Mouse (Mus musculus) spleen, adult 2 months (tissue): ENCODE results near the gene Wfdc21. TPM values are rescaled to one million over a fixed set of nuclear protein-coding genes. Genes with fewer than 3 reads are reported as not detected.

Source experiments
- DNase-seq, 2 experiments: peaks; one replicate each; pipeline versions ENCODE4 v3.0.0 to v3.0.0-alpha.2; 2012 to 2021; ENCODE audit warnings: low spot score in 2 of 2, low read depth in 1 of 2
- H3K27ac ChIP-seq: fragments of 200-500 bp; 2 replicates; pipeline ENCODE4 v1.5.1; 2012; ENCODE audit warnings: low read length, inconsistent platforms; ENCODE audit not compliant: insufficient read depth
- H3K27me3 ChIP-seq: fragments of 200-500 bp; 2 replicates; pipeline ENCODE4 v1.6.1; 2012; ENCODE audit warnings: mild to moderate bottlenecking, moderate library complexity, low read length, inconsistent platforms; ENCODE audit not compliant: control insufficient read depth, insufficient read depth
- H3K36me3 ChIP-seq: fragments of 200-500 bp; 2 replicates; pipeline ENCODE4 v1.6.1; 2012; ENCODE audit warnings: mild to moderate bottlenecking, low read length, inconsistent platforms; ENCODE audit not compliant: control insufficient read depth, insufficient read depth
- H3K4me1 ChIP-seq: fragments of 200-500 bp; 2 replicates; pipeline ENCODE4 v1.6.1; 2011; ENCODE audit warnings: inconsistent platforms; ENCODE audit not compliant: control insufficient read depth, insufficient read depth, insufficient read length
- H3K4me3 ChIP-seq: fragments of 200-500 bp; 2 replicates; pipeline ENCODE4 v1.5.1; 2011; ENCODE audit warnings: mild to moderate bottlenecking, inconsistent platforms; ENCODE audit not compliant: insufficient read depth, insufficient read length; ENCODE audit errors: extremely low read depth
- CTCF ChIP-seq: fragments of 200-500 bp; IDR thresholded peaks from 2 replicates; pipeline ENCODE4 v1.5.1; 2011; ENCODE audit warnings: mild to moderate bottlenecking, inconsistent platforms; ENCODE audit not compliant: insufficient read depth, insufficient read length, insufficient replicate concordance; ENCODE audit errors: extremely low read depth
- POLR2A ChIP-seq: fragments of 200-500 bp; IDR thresholded peaks from 2 replicates; pipeline ENCODE4 v1.6.1; 2011; ENCODE audit warnings: low read depth, low read length, inconsistent platforms
- WGBS: fragments of 180-500 bp; shearing (Covaris S2); methylation state at CpG from one replicate; pipeline ENCODE4 v1.1.7; 2018; 5-methylcytosine and 5-hydroxymethylcytosine counted together
- polyA plus RNA-seq: library from polyadenylated mRNA; depleted of rRNA; stranded (reverse); fragments of >200 nt; gene quantifications from 2 replicates; pipeline ENCODE4 v1.2.3, GENCODE M21; 2012

The Wfdc21 gene
- polyA plus RNA-seq, 1 experiment: 17.1 TPM

GRCm38 (mm10) chr11:83787401-83788021, 40.8 kb downstream of the Wfdc21 start:
- Histone ChIP-seq H3K4me3 (no peak overlapping the region), H3K4me1 (no peaks in the 10 kb centered on the region; the same call in 1 of the 2 replicates), H3K27ac (no peak overlapping the region), H3K27me3 (no peaks in the 10 kb centered on the region), H3K36me3 (0 out of 2 replicates have a peak, but pooled peaks cover 1% of the 10 kb centered on the region)
- no peak for DNase-seq
- WGBS: 80% methylated on average over 15 of the region's 15 CpGs
- TF ChIP-seq CTCF: no peak
- TF ChIP-seq POLR2A: no peak

DNA sequence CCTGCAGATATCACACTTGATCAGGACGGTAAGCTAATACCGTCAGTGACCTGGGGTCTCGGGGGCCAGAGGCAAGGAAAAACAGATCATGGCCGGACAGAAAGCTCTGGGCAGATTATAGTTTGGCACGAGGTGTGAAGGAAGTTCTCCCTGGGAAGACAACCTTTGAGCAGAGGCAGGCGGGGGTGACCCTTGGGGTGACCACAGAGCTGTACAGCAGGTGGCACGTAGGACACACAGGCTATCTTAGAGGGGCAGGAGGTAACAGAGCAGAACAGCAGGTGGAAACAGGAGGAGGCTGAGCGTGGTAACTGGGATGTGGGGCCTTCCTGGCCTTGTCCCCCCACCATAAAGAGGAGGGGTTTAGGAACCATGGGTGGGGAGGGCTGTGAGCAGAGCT, 41.6 kb downstream of the Wfdc21 start:
- H3K4me3 ChIP-seq: no peak overlapping the region

DNA sequence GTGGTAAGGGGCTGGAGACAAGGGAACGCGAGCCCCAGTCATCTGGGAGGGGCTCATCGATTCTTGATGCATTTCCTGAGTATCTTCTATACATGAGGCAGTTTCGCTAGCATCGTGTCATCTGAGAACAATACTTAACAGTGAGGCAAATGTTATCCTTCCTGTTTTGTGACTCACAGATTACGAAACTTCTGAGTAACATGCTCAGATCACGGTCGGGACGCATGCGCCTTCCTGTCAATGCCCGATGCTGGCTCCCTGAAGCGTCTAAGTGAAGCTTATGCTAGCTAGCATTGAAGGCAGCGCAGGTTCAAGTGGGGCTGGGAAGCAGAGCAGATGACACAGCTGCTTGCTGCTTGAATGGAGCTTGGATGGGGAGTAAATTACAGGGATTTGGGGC, 42.5 kb downstream of the Wfdc21 start:
- no peaks in the 10 kb centered on the region for H3K27me3 ChIP-seq
- TF ChIP-seq CTCF (no peak), POLR2A (no peak)
- no peak overlapping the region for H3K4me3 ChIP-seq
- WGBS: 20% methylated on average over 13 of the region's 13 CpGs
- H3K36me3 ChIP-seq: no peaks in the 10 kb centered on the region
- peak; percentile 28 to 64 for DNase-seq
- no peak overlapping the region for H3K27ac ChIP-seq
- H3K4me1 ChIP-seq: no peaks in the 10 kb centered on the region; the same call in 1 of the 2 replicates

More for the DNA sequence above, 41.6 kb downstream of the Wfdc21 start:
- H3K27ac ChIP-seq: no peak overlapping the region
- TF ChIP-seq POLR2A: no peak
- no peak for TF ChIP-seq CTCF
- 80% methylated on average over 8 of the region's 8 CpGs for WGBS
- H3K27me3 ChIP-seq: no peaks in the 10 kb centered on the region
- no peak for DNase-seq
- no peaks in the 10 kb centered on the region; the same call in 1 of the 2 replicates for H3K4me1 ChIP-seq
- H3K36me3 ChIP-seq: 0 out of 2 replicates have a peak, but pooled peaks cover 1% of the 10 kb centered on the region

DNA sequence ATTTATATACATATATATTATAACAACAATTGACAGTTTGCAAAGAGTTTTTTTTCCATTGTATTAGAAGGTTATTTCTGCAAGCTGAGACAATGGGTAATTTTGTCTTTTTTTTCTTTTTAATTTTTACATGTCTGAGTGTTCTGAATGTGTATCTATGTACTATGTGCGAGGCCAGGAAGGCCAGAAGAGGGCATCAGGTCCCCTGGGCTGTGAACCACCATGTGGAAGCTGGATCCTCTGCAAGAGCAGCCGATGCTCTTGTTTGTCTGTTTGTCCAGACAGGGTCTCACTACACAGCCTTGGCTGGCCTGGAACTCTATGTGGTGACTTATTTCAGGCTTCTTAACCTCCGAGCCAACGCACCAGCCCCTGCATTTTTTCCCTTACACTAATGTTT, 44.4 kb downstream of the Wfdc21 start:
- 77% methylated on average over 4 of the region's 4 CpGs for WGBS
- TF ChIP-seq POLR2A: no peak
- TF ChIP-seq CTCF: no peak
- Histone ChIP-seq H3K27ac (no peak overlapping the region), H3K4me3 (no peak overlapping the region), H3K27me3 (0 out of 2 replicates have a peak, but pooled peaks cover 2% of the 10 kb centered on the region), H3K36me3 (no peaks in the 10 kb centered on the region), H3K4me1 (no peaks in the 10 kb centered on the region; the same call in 1 of the 2 replicates)
- DNase-seq: no peak

DNA sequence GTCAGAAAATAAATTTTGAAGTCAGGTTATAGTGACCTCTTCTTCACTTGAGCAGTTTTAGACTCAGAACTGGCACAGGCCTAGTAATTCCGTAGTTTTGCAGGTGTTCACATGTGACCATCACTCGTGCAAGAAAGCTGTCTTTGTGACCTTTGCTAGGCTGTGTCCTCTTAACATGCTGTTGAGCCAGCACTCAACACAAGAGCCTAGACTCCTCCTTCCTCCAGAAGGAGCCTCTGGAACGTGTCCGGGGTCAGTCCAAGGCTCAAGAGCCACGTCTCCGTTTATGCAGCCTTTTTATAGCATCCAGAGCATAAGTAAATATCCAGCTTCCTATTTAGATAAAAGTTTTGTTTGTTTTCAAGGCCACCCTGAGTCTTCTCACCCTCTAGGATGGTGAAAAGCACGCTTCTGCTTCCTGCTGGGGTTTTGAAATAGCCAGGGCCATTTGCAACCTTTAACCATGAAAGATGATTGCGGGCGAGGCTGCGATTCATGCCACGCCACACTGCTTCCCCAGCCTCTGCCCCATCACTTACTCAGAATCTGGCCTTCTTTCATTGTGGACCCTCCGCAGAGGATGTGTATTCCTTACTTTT, 45.7 kb downstream of the Wfdc21 start:
- no peak for TF ChIP-seq POLR2A
- no peak for TF ChIP-seq CTCF
- Histone ChIP-seq H3K27me3 (0 out of 2 replicates have a peak, but pooled peaks cover 2% of the 10 kb centered on the region), H3K4me1 (no peaks in the 10 kb centered on the region; the same call in 1 of the 2 replicates), H3K27ac (no peak overlapping the region), H3K36me3 (no peaks in the 10 kb centered on the region), H3K4me3 (no peak overlapping the region)
- DNase-seq: no peak
- 80% methylated on average over 12 of the region's 12 CpGs for WGBS

DNA sequence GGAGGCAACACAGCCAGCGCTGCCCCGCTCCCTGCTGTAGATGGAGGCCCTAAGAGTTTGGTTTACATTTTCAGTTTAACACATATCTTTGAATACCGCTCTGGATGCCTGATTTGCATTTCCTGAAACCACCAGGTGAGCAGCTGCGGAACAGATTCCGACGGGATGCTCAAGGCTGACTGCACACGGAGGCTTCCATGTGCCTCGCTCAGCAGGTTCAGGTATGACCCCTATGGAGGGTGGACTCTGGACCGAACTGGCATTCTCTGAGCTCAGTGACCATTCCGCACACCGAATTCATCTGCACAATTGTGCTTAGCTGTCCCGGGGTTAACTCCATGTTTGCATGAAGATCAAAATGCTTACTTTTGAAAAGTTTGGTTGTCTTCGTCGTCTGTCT, 46.5 kb downstream of the Wfdc21 start:
- no peak overlapping the region for H3K27ac ChIP-seq
- DNase-seq: no peak
- WGBS: 86% methylated on average over 14 of the region's 14 CpGs

GRCm38 (mm10) chr11:83796112-83796511, 49.4 kb downstream of the Wfdc21 start:
- Histone ChIP-seq H3K4me1 (no peaks in the 10 kb centered on the region), H3K27ac (no peak overlapping the region), H3K4me3 (no peak overlapping the region), H3K36me3 (no peaks in the 10 kb centered on the region), H3K27me3 (0 out of 2 replicates have a peak, but pooled peaks cover 2% of the 10 kb centered on the region)
- TF ChIP-seq CTCF: no peak
- TF ChIP-seq POLR2A: no peak
- no peak for DNase-seq
- 90% methylated on average over 6 of the region's 6 CpGs for WGBS

More for the DNA sequence above, 46.5 kb downstream of the Wfdc21 start:
- no peak overlapping the region for H3K4me3 ChIP-seq
- 0 out of 2 replicates have a peak, but pooled peaks cover 2% of the 10 kb centered on the region for H3K27me3 ChIP-seq
- no peaks in the 10 kb centered on the region; the same call in 1 of the 2 replicates for H3K4me1 ChIP-seq
- TF ChIP-seq POLR2A (no peak), CTCF (no peak)
- H3K36me3 ChIP-seq: no peaks in the 10 kb centered on the region
